Comparison of ENCODE assay signal across 8 mouse cellular contexts in the genomic region with DNA sequence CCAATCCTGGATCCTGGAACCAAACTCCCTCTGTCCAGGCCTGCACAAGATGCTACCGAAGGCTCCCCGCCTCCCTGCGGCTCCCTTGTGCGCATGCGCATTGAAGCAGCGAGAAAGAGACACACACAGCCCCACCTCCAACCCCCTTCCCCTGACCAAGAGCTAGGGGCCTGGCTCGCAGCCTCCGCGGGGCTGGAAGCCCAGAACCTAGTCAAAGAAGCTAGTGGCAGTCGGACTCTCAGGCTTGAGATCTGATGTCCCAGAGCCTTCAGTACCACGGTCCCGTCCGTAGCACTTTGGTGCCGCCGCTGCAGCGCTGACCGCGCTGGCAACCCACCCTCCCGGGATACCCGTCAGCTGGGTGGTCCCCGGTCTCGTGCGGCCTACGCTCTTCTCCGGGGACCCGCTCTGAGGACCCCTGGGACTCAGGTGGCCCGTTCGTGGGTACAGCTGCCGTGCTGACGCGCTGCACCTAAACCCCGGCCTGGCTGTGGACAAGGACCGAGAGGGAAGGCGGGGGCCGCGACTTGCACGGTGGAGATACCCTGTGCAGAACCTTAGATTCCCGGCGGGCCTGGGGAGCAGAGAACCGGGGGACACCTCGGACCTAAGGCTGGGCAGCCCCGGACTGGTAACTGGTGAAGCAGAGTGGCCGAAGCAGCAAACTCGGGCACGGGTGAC. TPM values are rescaled to one million over a fixed set of nuclear protein-coding genes. Genes with fewer than 3 reads are reported as not detected.
DNase-seq lines count a peak whose midpoint lies in the region; ATAC-seq and TF ChIP-seq lines count a peak whose summit lies in the region.

A gene (plus strand): TSS at position 128 of the 681 bp plus-strand sequence.

- peak within 1 kb of the TSS; percentile 90 for H3K27ac ChIP-seq in hindbrain, embryonic 14.5 days

- WGBS in hindbrain, embryonic 14.5 days: under 1% methylated on average over 45 of the region's 45 CpGs

- H3K4me1 ChIP-seq in hindbrain, embryonic 14.5 days (replicated peaks; ENCODE audit: control insufficient read depth, insufficient read depth, low read length): peaks cover 16% of the 10 kb centered on the region

- H3K4me3 ChIP-seq in hindbrain, embryonic 14.5 days (replicated peaks; ENCODE audit: low read length): peak within 1 kb of the TSS; percentile 77

- peaks cover 38% of the 10 kb centered on the region for H3K36me3 ChIP-seq in hindbrain, embryonic 14.5 days (replicated peaks; ENCODE audit: control insufficient read depth, insufficient read depth)

- no peak for TF ChIP-seq CTCF in Patski (IDR thresholded peaks at IDR 0.05)

- no peaks in the 10 kb centered on the region for H3K9me3 ChIP-seq in hindbrain, embryonic 14.5 days (ENCODE audit: control insufficient read depth, low read length)

- in situ Hi-C loops in Patski (cut with MboI; ENCODE audit: low pct_unique_long_range_greater_than_20kb): no loop called here

- H3K27me3 ChIP-seq in Patski: no peaks in the 10 kb centered on the region
- no peaks in the 10 kb centered on the region for H3K27me3 ChIP-seq in hindbrain, embryonic 14.5 days (ENCODE audit: control insufficient read depth, insufficient read depth, low read length)

- DNase-seq in Patski (ENCODE audit: low read depth, low spot score): peak; percentile 41
- DNase-seq in cerebellum, adult 9-11 months: peak; percentile 92
- DNase-seq in frontal cortex, postnatal 25 days (ENCODE audit: low spot score in 2 of 2): peak; percentile 69 to 74
- DNase-seq in hindbrain, embryonic 14.5 days (ENCODE audit: low spot score): peak; percentile 93
- DNase-seq in layer of hippocampus, postnatal 25 days (ENCODE audit: extremely low spot score in 1 of 2, low spot score in 1 of 2): peak; percentile 72 to 75
- DNase-seq in lung, postnatal 14 days: peak; percentile 79
- DNase-seq in retina, embryonic 14.5 days (ENCODE audit: low spot score): peak; percentile 94
- DNase-seq in thymus, postnatal 36 days: peak; percentile 71 to 77

- CTCF ChIA-PET in Patski (lab: Charles Lee): no interaction called here

- POLR2A ChIA-PET in Patski (lab: Charles Lee): interaction anchor here (0.7 to 1.3 kb wide), 4 partner anchors 11 to 261 kb away, joined by 3 to 7 read pairs (median 3); no protein-coding TSS in a partner anchor

- H3K4me2 ChIP-seq in hindbrain, embryonic 14.5 days (replicated peaks): peak within 1 kb of the TSS; percentile 79

- H3K9ac ChIP-seq in hindbrain, embryonic 14.5 days: peak within 1 kb of the TSS; percentile 85

- peak; percentile 91 for ATAC-seq in Patski
- peak; percentile 95 for ATAC-seq in hindbrain, embryonic 14.5 days (ENCODE audit: low FRiP score)

RNA-seq across cellular contexts. Expression of the gene that starts here (rescaled TPM):
- polyA plus RNA-seq in Patski (2021): 11.8 TPM
- 13.1 and 13.4 TPM in 2 replicates for polyA plus RNA-seq in hindbrain, embryonic 14.5 days (2014; fragmentation: Nextera tagmentation; extraction: Ambion mirVana)
- 10 to 100 TPM in 1 of 2 experiments, 1 to 10 TPM in 1; 9.6 to 10.9 TPM for total RNA-seq in layer of hippocampus, postnatal 25 days (2021)

Comparison
In these comparisons a context has a peak if more than half of its experiments do, and no peak if none do; other contexts are left out.
1. Peak in every context shown above with its lines: DNase-seq, ATAC-seq, H3K4me3 ChIP-seq and H3K27ac ChIP-seq.
2. DNase-seq: peak in every context shown above with its lines; median percentile 94 in retina, embryonic 14.5 days; 93 in hindbrain, embryonic 14.5 days; 92 in cerebellum, adult 9-11 months; 79 in lung, postnatal 14 days; 74 in thymus, postnatal 36 days; 74 in layer of hippocampus, postnatal 25 days; 72 in frontal cortex, postnatal 25 days; 41 in Patski.